Mouse (Mus musculus): ENCODE results near the gene Rps28. TPM values are rescaled to one million over a fixed set of nuclear protein-coding genes. Genes with fewer than 3 reads are reported as not detected.
A peak's percentile ranks its signal among the peaks of the same experiment; 100 is the strongest.
"Not testable (repeated sequence)": the region's sequence is repeated elsewhere in the genome, so short reads cannot be mapped to it uniquely, and the experiment has no call there.

Rps28 gene
- polyA plus RNA-seq (2012; rRNA removed), result 471 and 493 TPM in 2 replicates

DNA sequence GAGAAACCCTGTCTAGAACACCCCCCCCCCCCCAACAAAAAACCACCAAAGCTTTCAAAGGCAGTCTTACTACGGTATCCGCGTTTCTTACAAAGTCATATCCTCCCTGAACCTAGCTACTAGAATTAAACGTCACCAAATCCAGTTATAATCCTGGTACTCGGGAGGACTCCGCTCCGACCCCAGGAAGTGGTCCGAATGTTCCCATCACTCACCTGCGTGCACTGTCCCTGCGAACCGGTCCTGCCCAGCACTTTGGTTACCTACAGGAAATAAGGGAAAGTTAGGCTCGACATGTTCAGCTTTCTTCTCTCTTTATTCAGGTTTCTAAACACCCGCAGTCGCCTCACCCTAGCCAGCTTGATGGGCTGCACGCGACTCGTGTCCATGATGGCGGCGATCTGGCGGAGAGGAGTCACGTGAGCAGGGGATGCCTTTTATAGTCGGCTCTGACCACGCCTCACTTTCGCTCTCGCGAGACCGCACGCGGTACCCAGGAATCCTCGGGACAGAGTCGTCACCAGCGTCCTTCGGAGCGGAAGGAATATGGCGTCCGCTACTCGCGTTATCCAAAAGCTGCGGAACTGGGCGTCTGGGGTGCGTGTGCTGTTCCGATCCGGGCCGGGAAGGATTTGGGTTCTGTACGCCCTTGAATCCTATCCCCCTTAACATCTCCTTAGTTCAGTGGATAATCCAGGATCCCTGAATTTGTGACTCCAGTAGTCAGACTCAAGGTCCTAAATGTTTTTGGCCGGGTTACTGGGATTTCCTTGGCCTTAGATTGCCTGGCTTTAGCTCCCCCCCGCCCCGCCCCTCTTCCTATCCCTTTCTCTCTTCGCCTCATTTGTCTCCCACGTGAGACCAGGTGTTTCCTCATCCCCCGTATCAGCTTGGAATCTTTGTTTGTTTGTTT lies at the start of gene Rps28, which contains the start of gene Ndufa7:
Rps28 (minus strand) TSS at position 479 of the 913 bp plus-strand sequence.
Ndufa7 (plus strand) TSS at position 489 of the 913 bp plus-strand sequence.
- peak within 1 kb of the TSS; percentile 31; the same call in 1 of the 2 replicates for H3K27ac ChIP-seq (ENCODE audit: insufficient read depth, low read length)
- WGBS, result under 1% methylated on average over 51 of the region's 51 CpGs
- peak within 1 kb of the TSS; percentile 97 for H3K4me3 ChIP-seq (replicated peaks; ENCODE audit: insufficient read depth, low read depth, low read length)
- DNase-seq, result peak; percentile 97 to 98
- TF ChIP-seq CTCF (IDR thresholded peaks at IDR 0.05; ENCODE audit: borderline replicate concordance, insufficient read depth, low read depth, low read length), result no peak
- peak; percentile 97 for TF ChIP-seq POLR2A (IDR thresholded peaks at IDR 0.05; ENCODE audit: borderline replicate concordance, insufficient read depth, low read length)
- H3K27me3 ChIP-seq (ENCODE audit: control insufficient read depth, insufficient read depth, low read length), result no peaks in the 10 kb centered on the region
- peaks cover 8% of the 10 kb centered on the region; the same call in 1 of the 2 replicates for H3K4me1 ChIP-seq (ENCODE audit: control insufficient read depth, insufficient read depth, low read length)

DNA sequence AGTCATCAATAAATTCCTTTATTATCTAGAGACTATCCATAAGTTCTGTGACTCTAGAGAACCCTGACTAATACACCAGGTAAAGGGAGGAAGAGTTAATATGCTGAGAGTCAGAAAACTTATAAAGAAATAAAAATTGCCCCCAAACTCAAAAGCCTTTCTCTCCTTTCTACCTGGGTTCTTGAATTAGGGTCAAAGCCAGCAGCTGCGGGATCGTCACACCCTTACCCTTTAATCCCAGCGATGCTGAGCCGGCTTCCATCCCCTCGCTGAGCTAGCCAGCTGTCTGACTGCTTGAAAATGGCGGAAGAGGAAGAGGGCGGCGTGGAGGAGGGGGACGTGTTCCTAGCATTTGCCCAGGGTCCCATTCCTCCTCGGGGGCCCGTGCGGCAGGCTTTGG lies 49.2 kb upstream of the Rps28 start, which contains the start of gene Gm7029:
Gm7029 (plus strand) TSS at position 301 of the 400 bp plus-strand sequence.
- H3K27me3 ChIP-seq (ENCODE audit: control insufficient read depth, insufficient read depth, low read length); H3K4me1 ChIP-seq (ENCODE audit: control insufficient read depth, insufficient read depth, low read length); DNase-seq; H3K27ac ChIP-seq (ENCODE audit: insufficient read depth, low read length); H3K4me3 ChIP-seq (replicated peaks; ENCODE audit: insufficient read depth, low read depth, low read length): not testable (repeated sequence)
- WGBS, result 71% methylated on average over 6 of the region's 12 CpGs

GRCm38 (mm10) chr17:33865330-33866030 lies 41.1 kb upstream of the Rps28 start:
- DNase-seq, result peak in 1 of 2 experiments; percentile 15
- WGBS, result 38% methylated on average over 9 of the region's 9 CpGs
- Histone ChIP-seq H3K27me3 (ENCODE audit: control insufficient read depth, insufficient read depth, low read length) (no peaks in the 10 kb centered on the region), H3K4me3 (replicated peaks; ENCODE audit: insufficient read depth, low read depth, low read length) (no peak overlapping the region), H3K4me1 (ENCODE audit: control insufficient read depth, insufficient read depth, low read length) (no peaks in the 10 kb centered on the region), H3K27ac (ENCODE audit: insufficient read depth, low read length) (no peak overlapping the region)
- TF ChIP-seq POLR2A (IDR thresholded peaks at IDR 0.05; ENCODE audit: borderline replicate concordance, insufficient read depth, low read length) (no peak), CTCF (IDR thresholded peaks at IDR 0.05; ENCODE audit: borderline replicate concordance, insufficient read depth, low read depth, low read length) (peak; percentile 22; the same call in 1 of the 2 replicates)

- no peak overlapping the region for H3K27ac ChIP-seq (ENCODE audit: insufficient read depth, low read length)
- no peaks in the 10 kb centered on the region for H3K27me3 ChIP-seq (ENCODE audit: control insufficient read depth, insufficient read depth, low read length)
- 25% methylated on average over 4 of the region's 4 CpGs for WGBS
- H3K4me3 ChIP-seq (replicated peaks; ENCODE audit: insufficient read depth, low read depth, low read length), result no peak overlapping the region
- TF ChIP-seq CTCF (IDR thresholded peaks at IDR 0.05; ENCODE audit: borderline replicate concordance, insufficient read depth, low read depth, low read length) (no peak), POLR2A (IDR thresholded peaks at IDR 0.05; ENCODE audit: borderline replicate concordance, insufficient read depth, low read length) (no peak)
- H3K4me1 ChIP-seq (ENCODE audit: control insufficient read depth, insufficient read depth, low read length), result no peaks in the 10 kb centered on the region
- DNase-seq, result no peak
These were observed 33.5 kb upstream of the Rps28 start for GRCm38 (mm10) chr17:33857816-33858215.

- no peak for TF ChIP-seq CTCF (IDR thresholded peaks at IDR 0.05; ENCODE audit: borderline replicate concordance, insufficient read depth, low read depth, low read length)
- no peaks in the 10 kb centered on the region for H3K4me1 ChIP-seq (ENCODE audit: control insufficient read depth, insufficient read depth, low read length)
- DNase-seq, result no peak
- H3K27me3 ChIP-seq (ENCODE audit: control insufficient read depth, insufficient read depth, low read length), result no peaks in the 10 kb centered on the region
- 74% methylated on average over 1 of the region's 1 CpGs for WGBS
- no peak overlapping the region for H3K27ac ChIP-seq (ENCODE audit: insufficient read depth, low read length)
- H3K4me3 ChIP-seq (replicated peaks; ENCODE audit: insufficient read depth, low read depth, low read length), result no peak overlapping the region
These were observed 27.0 kb upstream of the Rps28 start for GRCm38 (mm10) chr17:33851331-33851730.

DNA sequence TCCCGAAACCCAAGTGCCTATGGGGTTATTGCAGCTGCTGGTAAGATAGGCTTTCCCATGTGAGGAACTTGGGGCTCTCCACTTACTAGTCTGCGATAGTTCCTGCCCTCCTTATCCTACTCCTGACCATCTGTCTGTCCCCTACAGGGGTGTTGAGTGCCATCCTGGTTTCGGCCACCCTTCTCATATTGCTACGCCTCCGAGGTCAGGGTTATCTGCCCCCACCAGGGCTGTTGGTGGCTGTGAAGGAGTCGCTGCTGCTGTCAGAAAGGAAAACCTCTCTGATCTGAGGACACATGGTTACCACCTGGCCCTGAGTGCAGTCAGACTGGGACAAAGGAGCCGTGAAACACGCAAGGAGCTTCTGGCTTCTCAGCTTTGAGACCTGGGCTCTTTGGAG lies 23.8 kb upstream of the Rps28 start:
- DNase-seq, result no peak
- Histone ChIP-seq H3K4me3 (replicated peaks; ENCODE audit: insufficient read depth, low read depth, low read length) (no peak overlapping the region), H3K27ac (ENCODE audit: insufficient read depth, low read length) (no peak overlapping the region), H3K27me3 (ENCODE audit: control insufficient read depth, insufficient read depth, low read length) (no peaks in the 10 kb centered on the region), H3K4me1 (ENCODE audit: control insufficient read depth, insufficient read depth, low read length) (no peaks in the 10 kb centered on the region)
- 90% methylated on average over 8 of the region's 8 CpGs for WGBS
- TF ChIP-seq POLR2A (IDR thresholded peaks at IDR 0.05; ENCODE audit: borderline replicate concordance, insufficient read depth, low read length) (no peak), CTCF (IDR thresholded peaks at IDR 0.05; ENCODE audit: borderline replicate concordance, insufficient read depth, low read depth, low read length) (no peak)

DNA sequence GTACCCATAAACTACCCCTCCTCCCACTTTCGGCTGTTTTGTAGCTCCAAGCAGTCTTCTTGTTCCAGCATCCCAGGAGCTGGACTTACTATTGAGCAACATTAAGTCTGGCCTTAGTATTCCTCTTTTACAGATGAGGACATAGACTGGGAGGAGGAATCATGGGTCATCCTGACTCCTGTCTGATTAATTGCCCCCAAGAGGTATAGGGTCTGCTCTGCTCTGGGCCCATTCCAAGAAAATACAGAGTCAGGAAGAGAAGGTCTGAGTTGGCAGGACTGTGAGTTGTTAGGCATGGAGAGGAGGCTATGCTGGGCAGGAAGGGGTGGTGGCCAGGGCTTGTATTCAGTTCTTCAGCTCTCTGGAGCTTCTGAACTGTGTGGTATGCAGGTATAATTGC lies 19.8 kb upstream of the Rps28 start:
- Histone ChIP-seq H3K27ac (ENCODE audit: insufficient read depth, low read length) (no peak overlapping the region), H3K27me3 (ENCODE audit: control insufficient read depth, insufficient read depth, low read length) (no peaks in the 10 kb centered on the region), H3K4me1 (ENCODE audit: control insufficient read depth, insufficient read depth, low read length) (no peaks in the 10 kb centered on the region), H3K4me3 (replicated peaks; ENCODE audit: insufficient read depth, low read depth, low read length) (no peak overlapping the region)
- TF ChIP-seq CTCF (IDR thresholded peaks at IDR 0.05; ENCODE audit: borderline replicate concordance, insufficient read depth, low read depth, low read length) (no peak), POLR2A (IDR thresholded peaks at IDR 0.05; ENCODE audit: borderline replicate concordance, insufficient read depth, low read length) (no peak)
- WGBS, result 41% methylated on average over 1 of the region's 1 CpGs
- no peak for DNase-seq
